Comparison of ENCODE assay signal across 8 mouse cellular contexts in the genomic region with DNA sequence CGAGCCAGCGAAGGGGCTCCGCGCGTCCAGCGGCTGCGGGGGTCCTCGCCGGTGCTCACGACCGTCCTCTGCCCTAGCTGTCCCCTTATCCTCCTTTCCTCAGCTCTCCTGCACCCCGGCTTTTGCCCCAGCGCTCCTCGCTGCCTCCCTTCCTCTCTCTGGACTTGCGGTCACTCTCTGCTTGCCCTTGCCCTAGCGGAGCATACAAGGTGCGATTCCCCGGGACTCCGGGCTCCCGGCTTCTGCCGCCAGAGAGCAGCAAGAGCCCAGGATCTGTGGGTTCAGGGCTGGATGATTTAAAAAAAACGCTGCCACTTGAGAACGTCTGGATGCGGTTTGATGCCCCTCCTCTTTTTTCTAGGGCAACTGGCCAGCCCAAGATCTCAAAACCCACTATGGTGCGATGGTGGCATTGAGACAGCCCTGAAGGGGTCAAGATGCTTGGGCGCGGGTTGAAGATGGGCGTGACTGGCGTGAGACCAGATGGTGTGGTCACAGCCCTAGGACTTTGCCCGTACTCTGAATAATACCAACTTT. TPM values are rescaled to one million over a fixed set of nuclear protein-coding genes. Genes with fewer than 3 reads are reported as not detected.
DNase-seq lines count a peak whose midpoint lies in the region; ATAC-seq and TF ChIP-seq lines count a peak whose summit lies in the region.

No protein-coding gene starts in this region.

- peak overlapping the region; percentile 42 for H3K9ac ChIP-seq in forebrain, embryonic 16.5 days (replicated peaks; ENCODE audit: low read depth, low read length)
- H3K9ac ChIP-seq in liver, embryonic 16.5 days (ENCODE audit: low read depth, low read length): no peak overlapping the region

- no peaks in the 10 kb centered on the region for H3K27me3 ChIP-seq in C2C12 (ENCODE audit: control insufficient read depth, insufficient read depth, insufficient read length)
- peaks cover 59% of the 10 kb centered on the region for H3K27me3 ChIP-seq in forebrain, embryonic 16.5 days (replicated peaks; ENCODE audit: control insufficient read depth, insufficient read depth, low read length)
- H3K27me3 ChIP-seq in liver, embryonic 16.5 days (ENCODE audit: control insufficient read depth, insufficient read depth, low read depth, low read length): peaks cover 56% of the 10 kb centered on the region
- peaks cover 21% of the 10 kb centered on the region for H3K27me3 ChIP-seq in thymus, adult 2 months (ENCODE audit: control insufficient read depth, insufficient read depth, low read length)

- DNase-seq in adrenal gland, postnatal 4 days (ENCODE audit: low spot score in 2 of 2): peak; percentile 41 to 67
- peak; percentile 87 to 88 for DNase-seq in heart, postnatal 10 days
- DNase-seq in kidney, postnatal 36 days: peak; percentile 53 to 77
- DNase-seq in ovary, adult 18-20 months (ENCODE audit: low spot score): peak; percentile 59
- no peak for DNase-seq in thymus, adult 2 months

- intact Hi-C loops in heart, postnatal 10 days (cut with DNase I): loop anchor here (1.0 kb wide), 2 partner anchors 209 to 250 kb away; no protein-coding TSS in a partner anchor

- H3K4me2 ChIP-seq in forebrain, embryonic 16.5 days (ENCODE audit: low read length): peak overlapping the region; percentile 66
- peak overlapping the region; percentile 39 for H3K4me2 ChIP-seq in liver, embryonic 16.5 days (ENCODE audit: low read depth, low read length)

- no peak for TF ChIP-seq POLR2A in thymus, adult 2 months (IDR thresholded peaks at IDR 0.05; ENCODE audit: control insufficient read depth, extremely low read depth, insufficient read depth, low read length, poor library complexity)

- peaks cover 22% of the 10 kb centered on the region for H3K4me1 ChIP-seq in forebrain, embryonic 16.5 days (replicated peaks; ENCODE audit: control insufficient read depth, insufficient read depth, low read length)
- no peaks in the 10 kb centered on the region for H3K4me1 ChIP-seq in liver, embryonic 16.5 days (ENCODE audit: control insufficient read depth, low read depth, low read length)
- no peaks in the 10 kb centered on the region for H3K4me1 ChIP-seq in thymus, adult 2 months (replicated peaks; ENCODE audit: control insufficient read depth, insufficient read depth, low read length)

- peak; percentile 51 for ATAC-seq in forebrain, embryonic 16.5 days
- 0 out of 2 replicates have a peak, but pooled peaks have one; percentile 13 for ATAC-seq in liver, embryonic 16.5 days (ENCODE audit: low read depth)

- 1% methylated on average over 23 of the region's 30 CpGs for WGBS in forebrain, embryonic 16.5 days
- WGBS in liver, embryonic 16.5 days (ENCODE audit: insufficient replicate concordance): under 1% methylated on average over 30 of the region's 30 CpGs
- 5% methylated on average over 30 of the region's 30 CpGs for WGBS in thymus, adult 2 months

- no peaks in the 10 kb centered on the region for H3K79me2 ChIP-seq in C2C12 (ENCODE audit: control insufficient read depth, insufficient read depth)

- no peak overlapping the region for H3K27ac ChIP-seq in forebrain, embryonic 16.5 days (ENCODE audit: low read length)
- H3K27ac ChIP-seq in liver, embryonic 16.5 days (ENCODE audit: low read length): no peak overlapping the region
- H3K27ac ChIP-seq in thymus, adult 2 months (ENCODE audit: control insufficient read depth, insufficient read depth, low read length): no peak overlapping the region

- TF ChIP-seq CTCF in C2C12 (IDR thresholded peaks at IDR 0.05; ENCODE audit: control insufficient read depth, insufficient read depth, insufficient read length): peak; percentile 25
- TF ChIP-seq CTCF in thymus, adult 2 months (IDR thresholded peaks at IDR 0.05; ENCODE audit: borderline replicate concordance, control insufficient read depth, extremely low read depth, insufficient read depth, low read length, poor library complexity): no peak

- H3K79me3 ChIP-seq in C2C12 (ENCODE audit: low read depth): no peaks in the 10 kb centered on the region

- no peaks in the 10 kb centered on the region for H3K9me3 ChIP-seq in forebrain, embryonic 16.5 days (ENCODE audit: control insufficient read depth, low read length)
- no peaks in the 10 kb centered on the region for H3K9me3 ChIP-seq in liver, embryonic 16.5 days (replicated peaks; ENCODE audit: control insufficient read depth, low read length)

- no peaks in the 10 kb centered on the region for H3K36me3 ChIP-seq in C2C12 (ENCODE audit: control insufficient read depth, insufficient read depth)
- no peaks in the 10 kb centered on the region for H3K36me3 ChIP-seq in forebrain, embryonic 16.5 days (ENCODE audit: control insufficient read depth, insufficient read depth)
- no peaks in the 10 kb centered on the region for H3K36me3 ChIP-seq in liver, embryonic 16.5 days (ENCODE audit: control insufficient read depth, insufficient read depth)
- no peaks in the 10 kb centered on the region for H3K36me3 ChIP-seq in thymus, adult 2 months (ENCODE audit: control insufficient read depth, insufficient read depth, low read length)

- H3ac ChIP-seq in C2C12 (ENCODE audit: control insufficient read depth, insufficient read length, low read depth): peak overlapping the region; percentile 44

- H3K4me3 ChIP-seq in C2C12 (ENCODE audit: insufficient read depth, poor library complexity, severe bottlenecking): peak overlapping the region; percentile 14
- H3K4me3 ChIP-seq in forebrain, embryonic 16.5 days (replicated peaks; ENCODE audit: low read length): peak overlapping the region; percentile 44
- peak overlapping the region; percentile 30 for H3K4me3 ChIP-seq in liver, embryonic 16.5 days (ENCODE audit: low read depth, low read length)
- H3K4me3 ChIP-seq in thymus, adult 2 months (ENCODE audit: control insufficient read depth, insufficient read depth, low read length): no peak overlapping the region

TF ChIP-seq in C2C12, 6 proteins besides CTCF, POLR2A, EP300 and RAD21:
- TF ChIP-seq MAX (IDR thresholded peaks at IDR 0.05) (peak; percentile 14), MYOD1 (IDR thresholded peaks at IDR 0.05; ENCODE audit: control insufficient read depth, insufficient read length, low read depth) (no peak), USF1 (IDR thresholded peaks at IDR 0.05; ENCODE audit: low read depth) (no peak)
TF ChIP-seq in C2C12: peak in this region for 1.

RNA-seq across cellular contexts. Expression of a gene that starts 0.6 kb away (rescaled TPM):
- polyA plus RNA-seq in C2C12 (2012; fragmentation: generic; extraction: Trizol): 1.7 TPM
- total RNA-seq in adrenal gland, postnatal 4 days (2021): 10 to 100 TPM; 14.3 to 17.1 TPM
- 0.10 TPM in 1 of 2 replicates, not detected in the other for polyA plus RNA-seq in forebrain, embryonic 16.5 days (2015; fragmentation: Nextera tagmentation; extraction: Ambion mirVana)
- 1 to 10 TPM; 4.3 to 4.5 TPM for total RNA-seq in heart, postnatal 10 days (2021)
- 0.11 and 0.22 TPM in 2 replicates for polyA plus RNA-seq in liver, embryonic 16.5 days (2015; fragmentation: Nextera tagmentation; extraction: Ambion mirVana)
- polyA plus RNA-seq in thymus, adult 2 months (2012; rRNA removed): 1.3 and 1.9 TPM in 2 replicates
